Mouse (Mus musculus): ENCODE measurements around the gene Cpsf4l. TPM values are rescaled to one million over a fixed set of nuclear protein-coding genes. Genes with fewer than 3 reads are reported as not detected.
A peak's percentile ranks its signal among the peaks of the same experiment; 100 is the strongest.

Cpsf4l gene
- total RNA-seq, 2 experiments from 2014 or later = 0.20 TPM; not detected in 1

DNA sequence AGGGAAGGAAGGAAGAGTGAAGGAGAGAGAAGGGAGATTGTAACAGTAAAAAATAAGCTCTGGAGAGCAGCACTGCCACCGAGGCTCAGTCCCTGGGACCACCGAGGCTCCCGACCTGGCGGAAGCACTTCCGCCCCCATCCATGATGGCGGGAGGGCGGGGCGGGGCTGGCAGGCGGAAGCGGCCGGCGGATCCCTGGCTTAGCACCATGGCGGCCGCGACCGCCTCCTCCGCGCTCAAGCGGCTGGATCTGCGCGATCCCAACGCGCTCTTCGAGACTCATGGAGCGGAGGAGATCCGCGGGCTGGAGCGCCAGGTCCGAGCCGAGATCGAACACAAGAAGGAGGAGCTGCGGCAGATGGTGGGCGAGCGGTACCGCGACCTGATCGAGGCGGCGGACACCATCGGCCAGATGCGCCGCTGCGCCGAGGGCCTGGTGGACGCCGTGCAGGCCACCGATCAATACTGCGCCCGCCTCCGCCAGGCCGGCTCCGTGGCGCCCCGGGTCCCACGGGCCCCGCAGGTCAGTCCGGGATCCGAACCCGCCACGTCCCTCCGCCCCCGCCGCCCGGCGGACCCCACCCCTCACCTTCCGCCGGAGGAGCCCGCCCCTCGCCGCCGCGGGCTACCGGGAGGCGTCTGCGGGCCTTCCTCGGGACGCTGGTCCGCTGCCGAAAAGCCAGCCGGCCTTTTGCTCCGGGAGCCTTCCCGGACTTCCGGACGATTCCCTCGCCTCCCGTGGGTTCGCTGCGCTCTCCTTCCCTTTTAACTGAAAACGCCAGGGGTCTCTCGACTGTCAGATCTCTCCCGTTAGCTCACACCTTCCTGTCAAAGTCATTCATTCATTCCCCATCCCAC lies 60.2 kb downstream of the Cpsf4l start, which contains the start of gene Slc39a11:
TSS of gene Slc39a11 (minus strand) at position 727 of the 858 bp plus-strand sequence.
- intact Hi-C loops (cut with DNase I) = loop anchor here (1.0 to 2.0 kb wide), 3 partner anchors 33 to 162 kb away; no protein-coding TSS in a partner anchor
- peak; percentile 78 to 81 for DNase-seq

DNA sequence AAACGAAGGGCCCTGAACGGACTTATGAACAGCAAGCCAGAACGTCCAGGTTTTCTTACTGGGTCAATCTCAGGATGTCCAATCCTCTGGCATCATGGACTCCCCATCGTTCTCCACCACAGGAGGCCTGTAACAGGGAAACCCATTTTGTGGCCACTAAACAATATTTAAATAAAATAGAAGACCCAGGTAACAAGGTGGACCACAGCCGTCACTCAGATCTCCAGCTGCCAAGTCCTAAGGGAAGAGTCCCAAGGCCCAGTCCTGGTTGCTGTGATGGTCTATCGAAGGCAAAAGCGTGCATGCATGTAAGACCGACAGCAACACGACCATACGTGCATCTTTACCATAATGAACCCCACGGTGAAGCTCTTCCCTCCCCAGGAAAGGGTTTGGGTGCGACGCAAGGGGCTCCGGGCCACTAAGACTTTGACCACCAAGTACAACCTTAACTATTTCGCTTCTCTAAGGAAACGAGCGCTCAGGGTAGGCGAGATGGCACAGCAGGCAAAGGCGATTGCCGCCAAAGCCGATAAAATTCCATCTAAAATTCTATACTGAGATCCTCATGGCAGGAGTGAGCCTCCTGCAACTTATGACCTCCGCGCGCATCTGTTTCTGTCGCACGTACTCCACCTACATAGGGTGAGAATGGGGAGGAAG lies 61.0 kb downstream of the Cpsf4l start, which contains the start of gene Cog1:
TSS of gene Cog1 (plus strand) at position 480 of the 663 bp plus-strand sequence.
- intact Hi-C loops (cut with DNase I) = loop anchor here (1.0 kb wide), 2 partner anchors 158 to 162 kb away; no protein-coding TSS in a partner anchor
- no peak for DNase-seq

Other genes with a start within 250 kb of the Cpsf4l start
- not detected for gene Sstr2, start 90.7 kb downstream of the Cpsf4l start, total RNA-seq (2021)
- gene Cog1, start 60.8 kb downstream of the Cpsf4l start, total RNA-seq (2021) = 10 to 100 TPM; 16.1 to 18.5 TPM
- 1 to 10 TPM; 2.9 to 3.7 TPM for gene Slc39a11, start 59.9 kb downstream of the Cpsf4l start, total RNA-seq (2021)
- gene Fam104a, start 25.9 kb downstream of the Cpsf4l start, total RNA-seq (2021) = 10 to 100 TPM; 15.3 to 16.0 TPM
- 1 to 10 TPM; 6.5 to 7.1 TPM for gene D11Wsu47e, start 25.6 kb downstream of the Cpsf4l start, total RNA-seq (2021)
- 10 to 100 TPM; 30.9 to 33.4 TPM for gene Cdc42ep4, start 41.9 kb upstream of the Cpsf4l start, total RNA-seq (2021)

Measured in heart, postnatal 14 days (tissue).